Mouse (Mus musculus) neural tube, embryonic 10.5 days (tissue): ENCODE data around the gene Tbc1d4.
A peak's percentile ranks its signal among the peaks of the same experiment; 100 is the strongest.

ENCODE experiments used
- DNase-seq: peaks from one replicate; pipeline ENCODE4 v3.0.0-alpha.2; 2017; ENCODE audit warnings: low spot score; ENCODE audit errors: extremely low spot score

The Tbc1d4 gene

GRCm38 (mm10) chr14:101608519-101609368 is at the start of gene Tbc1d4:
Tbc1d4 (minus strand) TSS chr14:101609191.
- DNase-seq = peak; percentile 80

- DNase-seq = no peak
These were observed 47.3 kb upstream of the Tbc1d4 start for GRCm38 (mm10) chr14:101656307-101656706.

- DNase-seq = no peak
These were observed 45.5 kb upstream of the Tbc1d4 start for GRCm38 (mm10) chr14:101654526-101654909.

- peak; percentile 99 for DNase-seq
These were observed 44.9 kb upstream of the Tbc1d4 start, which contains the start of gene Uchl3 for GRCm38 (mm10) chr14:101653581-101654525. Uchl3 (plus strand) TSS chr14:101653967.

GRCm38 (mm10) chr14:101652571-101652970 is 43.6 kb upstream of the Tbc1d4 start:
- DNase-seq = no peak

- DNase-seq = no peak
These were observed 41.6 kb upstream of the Tbc1d4 start for GRCm38 (mm10) chr14:101650551-101650950.

- no peak for DNase-seq
These were observed 36.0 kb upstream of the Tbc1d4 start for GRCm38 (mm10) chr14:101644948-101645347.

GRCm38 (mm10) chr14:101640153-101640843 is 31.3 kb upstream of the Tbc1d4 start, which contains the start of gene Commd6:
Commd6 (minus strand) TSS chr14:101640686.
- peak; percentile 94 for DNase-seq

- no peak for DNase-seq
These were observed 28.4 kb upstream of the Tbc1d4 start for GRCm38 (mm10) chr14:101637381-101637780.

- no peak for DNase-seq
These were observed 26.8 kb upstream of the Tbc1d4 start for GRCm38 (mm10) chr14:101635765-101636164.

GRCm38 (mm10) chr14:101630548-101630947 is 21.6 kb upstream of the Tbc1d4 start:
- DNase-seq = no peak

GRCm38 (mm10) chr14:101617680-101618079 is 8.7 kb upstream of the Tbc1d4 start:
- DNase-seq = no peak

- no peak for DNase-seq
These were observed 7.2 kb upstream of the Tbc1d4 start for GRCm38 (mm10) chr14:101616178-101616577.

GRCm38 (mm10) chr14:101613206-101613605 is 4.2 kb upstream of the Tbc1d4 start:
- no peak for DNase-seq

GRCm38 (mm10) chr14:101610701-101611100 is 1.7 kb upstream of the Tbc1d4 start:
- no peak for DNase-seq

GRCm38 (mm10) chr14:101607631-101608518 is 1.1 kb downstream of the Tbc1d4 start:
- peak; percentile 77 for DNase-seq

GRCm38 (mm10) chr14:101605843-101606242 is 3.1 kb downstream of the Tbc1d4 start:
- DNase-seq = no peak

- no peak for DNase-seq
These were observed 6.1 kb downstream of the Tbc1d4 start for GRCm38 (mm10) chr14:101602851-101603250.

- no peak for DNase-seq
These were observed 11.8 kb downstream of the Tbc1d4 start for GRCm38 (mm10) chr14:101597096-101597715.

GRCm38 (mm10) chr14:101596691-101597090 is 12.3 kb downstream of the Tbc1d4 start:
- DNase-seq = no peak
